Mouse (Mus musculus): ENCODE measurements around the gene Lmf2. TPM values are rescaled to one million over a fixed set of nuclear protein-coding genes. Genes with fewer than 3 reads are reported as not detected.

Gene Lmf2
- polyA plus RNA-seq, 1 experiment from 2014 or later: 45.6 TPM

GRCm38 (mm10) chr15:89363051-89363450, 7.6 kb upstream of the Lmf2 start:
- peaks cover 10% of the 10 kb centered on the region for H3K4me1 ChIP-seq
- no peaks in the 10 kb centered on the region for H3K9me3 ChIP-seq
- no peak overlapping the region for H3K4me3 ChIP-seq (replicated peaks)
- H3K36me3 ChIP-seq (replicated peaks): peaks cover 87% of the 10 kb centered on the region
- H3K27ac ChIP-seq: no peak overlapping the region
- ATAC-seq (ENCODE audit: low FRiP score): no peak
- 92% methylated on average over 7 of the region's 7 CpGs for WGBS
- no peak overlapping the region for H3K4me2 ChIP-seq
- no peaks in the 10 kb centered on the region for H3K27me3 ChIP-seq
- no peak overlapping the region for H3K9ac ChIP-seq

GRCm38 (mm10) chr15:89358784-89359183, 3.3 kb upstream of the Lmf2 start:
- H3K4me1 ChIP-seq: peaks cover 36% of the 10 kb centered on the region
- no peak overlapping the region for H3K4me2 ChIP-seq
- 91% methylated on average over 3 of the region's 3 CpGs for WGBS
- ATAC-seq (ENCODE audit: low FRiP score): no peak
- H3K9me3 ChIP-seq: no peaks in the 10 kb centered on the region
- H3K36me3 ChIP-seq (replicated peaks): peaks cover 47% of the 10 kb centered on the region
- H3K27me3 ChIP-seq: no peaks in the 10 kb centered on the region
- H3K27ac ChIP-seq: no peak overlapping the region
- no peak overlapping the region for H3K9ac ChIP-seq
- H3K4me3 ChIP-seq (replicated peaks): no peak overlapping the region

- Histone ChIP-seq H3K4me3 (replicated peaks) (peak overlapping the region; percentile 79), H3K9me3 (no peaks in the 10 kb centered on the region), H3K36me3 (replicated peaks) (peaks cover 48% of the 10 kb centered on the region), H3K4me2 (peak overlapping the region; percentile 78), H3K9ac (peak overlapping the region; percentile 90), H3K4me1 (peaks cover 39% of the 10 kb centered on the region), H3K27me3 (no peaks in the 10 kb centered on the region), H3K27ac (peak overlapping the region; percentile 89)
- peak; percentile 73 for ATAC-seq (ENCODE audit: low FRiP score)
- under 1% methylated on average over 15 of the region's 15 CpGs for WGBS
Observed at GRCm38 (mm10) chr15:89356372-89356771, 913 bp upstream of the Lmf2 start.

- no peak overlapping the region for H3K27ac ChIP-seq
- H3K9me3 ChIP-seq: no peaks in the 10 kb centered on the region
- H3K4me1 ChIP-seq: peaks cover 39% of the 10 kb centered on the region
- peak overlapping the region; percentile 90 for H3K9ac ChIP-seq
- no peak for ATAC-seq (ENCODE audit: low FRiP score)
- WGBS: 91% methylated on average over 7 of the region's 7 CpGs
- peak overlapping the region; percentile 78 for H3K4me2 ChIP-seq
- no peaks in the 10 kb centered on the region for H3K27me3 ChIP-seq
- peak overlapping the region; percentile 79 for H3K4me3 ChIP-seq (replicated peaks)
- peaks cover 47% of the 10 kb centered on the region for H3K36me3 ChIP-seq (replicated peaks)
Observed at GRCm38 (mm10) chr15:89354455-89354854, 1.0 kb downstream of the Lmf2 start.

GRCm38 (mm10) chr15:89353837-89354236, 1.6 kb downstream of the Lmf2 start:
- H3K9me3 ChIP-seq: no peaks in the 10 kb centered on the region
- peaks cover 47% of the 10 kb centered on the region for H3K36me3 ChIP-seq (replicated peaks)
- ATAC-seq (ENCODE audit: low FRiP score): no peak
- H3K4me3 ChIP-seq (replicated peaks): peak overlapping the region; percentile 79; the same call in 1 of the 2 replicates
- H3K4me1 ChIP-seq: peaks cover 34% of the 10 kb centered on the region
- no peak overlapping the region for H3K27ac ChIP-seq
- peak overlapping the region; percentile 78; the same call in 1 of the 2 replicates for H3K4me2 ChIP-seq
- 0 out of 2 replicates have a peak overlapping the region, but pooled peaks have one; percentile 17 for H3K9ac ChIP-seq
- H3K27me3 ChIP-seq: no peaks in the 10 kb centered on the region
- 92% methylated on average over 16 of the region's 16 CpGs for WGBS

GRCm38 (mm10) chr15:89352795-89353194, 2.7 kb downstream of the Lmf2 start:
- H3K9me3 ChIP-seq: no peaks in the 10 kb centered on the region
- H3K36me3 ChIP-seq (replicated peaks): peaks cover 42% of the 10 kb centered on the region
- peaks cover 27% of the 10 kb centered on the region for H3K4me1 ChIP-seq
- 93% methylated on average over 12 of the region's 12 CpGs for WGBS
- ATAC-seq (ENCODE audit: low FRiP score): no peak
- H3K27me3 ChIP-seq: no peaks in the 10 kb centered on the region
- no peak overlapping the region for H3K27ac ChIP-seq
- no peak overlapping the region for H3K4me3 ChIP-seq (replicated peaks)
- H3K9ac ChIP-seq: 0 out of 2 replicates have a peak overlapping the region, but pooled peaks have one; percentile 17
- no peak overlapping the region for H3K4me2 ChIP-seq

- H3K4me2 ChIP-seq: no peak overlapping the region
- ATAC-seq (ENCODE audit: low FRiP score): no peak
- H3K4me1 ChIP-seq: peaks cover 20% of the 10 kb centered on the region
- no peaks in the 10 kb centered on the region for H3K27me3 ChIP-seq
- WGBS: 94% methylated on average over 14 of the region's 14 CpGs
- no peak overlapping the region for H3K9ac ChIP-seq
- H3K36me3 ChIP-seq (replicated peaks): peaks cover 42% of the 10 kb centered on the region
- no peaks in the 10 kb centered on the region for H3K9me3 ChIP-seq
- H3K27ac ChIP-seq: no peak overlapping the region
- no peak overlapping the region for H3K4me3 ChIP-seq (replicated peaks)
Observed at GRCm38 (mm10) chr15:89352054-89352453, 3.4 kb downstream of the Lmf2 start.

- peaks cover 42% of the 10 kb centered on the region for H3K36me3 ChIP-seq (replicated peaks)
- WGBS: 89% methylated on average over 15 of the region's 15 CpGs
- H3K27ac ChIP-seq: no peak overlapping the region
- no peaks in the 10 kb centered on the region for H3K27me3 ChIP-seq
- no peak overlapping the region for H3K4me2 ChIP-seq
- no peak overlapping the region for H3K9ac ChIP-seq
- H3K4me3 ChIP-seq (replicated peaks): no peak overlapping the region
- no peaks in the 10 kb centered on the region for H3K9me3 ChIP-seq
- peaks cover 18% of the 10 kb centered on the region for H3K4me1 ChIP-seq
- ATAC-seq (ENCODE audit: low FRiP score): no peak
Observed at GRCm38 (mm10) chr15:89351302-89351701, 4.2 kb downstream of the Lmf2 start.

GRCm38 (mm10) chr15:89350447-89350846, 5.0 kb downstream of the Lmf2 start:
- no peak overlapping the region for H3K27ac ChIP-seq
- no peak overlapping the region for H3K4me3 ChIP-seq (replicated peaks)

GRCm38 (mm10) chr15:89343325-89343724, 12.1 kb downstream of the Lmf2 start:
- ATAC-seq (ENCODE audit: low FRiP score): no peak
- H3K36me3 ChIP-seq (replicated peaks): no peaks in the 10 kb centered on the region
- H3K27ac ChIP-seq: no peak overlapping the region
- 85% methylated on average over 3 of the region's 3 CpGs for WGBS
- no peaks in the 10 kb centered on the region for H3K4me1 ChIP-seq
- no peak overlapping the region for H3K4me3 ChIP-seq (replicated peaks)
- H3K4me2 ChIP-seq: no peak overlapping the region
- no peaks in the 10 kb centered on the region for H3K9me3 ChIP-seq
- H3K27me3 ChIP-seq: no peaks in the 10 kb centered on the region
- H3K9ac ChIP-seq: no peak overlapping the region

More at GRCm38 (mm10) chr15:89350447-89350846, 5.0 kb downstream of the Lmf2 start:
- WGBS: 87% methylated on average over 5 of the region's 5 CpGs
- ATAC-seq (ENCODE audit: low FRiP score): no peak
- Histone ChIP-seq H3K27me3 (no peaks in the 10 kb centered on the region), H3K4me1 (peaks cover 18% of the 10 kb centered on the region), H3K4me2 (no peak overlapping the region), H3K36me3 (replicated peaks) (peaks cover 42% of the 10 kb centered on the region), H3K9me3 (no peaks in the 10 kb centered on the region), H3K9ac (no peak overlapping the region)

GRCm38 (mm10) chr15:89341678-89342077, 13.8 kb downstream of the Lmf2 start:
- Histone ChIP-seq H3K4me2 (no peak overlapping the region), H3K4me3 (replicated peaks) (no peak overlapping the region), H3K9ac (no peak overlapping the region), H3K4me1 (no peaks in the 10 kb centered on the region), H3K36me3 (replicated peaks) (no peaks in the 10 kb centered on the region), H3K27ac (no peak overlapping the region), H3K27me3 (no peaks in the 10 kb centered on the region), H3K9me3 (no peaks in the 10 kb centered on the region)
- ATAC-seq (ENCODE audit: low FRiP score): no peak
- 36% methylated on average over 1 of the region's 1 CpGs for WGBS

GRCm38 (mm10) chr15:89340136-89340535, 15.3 kb downstream of the Lmf2 start:
- no peaks in the 10 kb centered on the region for H3K36me3 ChIP-seq (replicated peaks)
- WGBS: 89% methylated on average over 3 of the region's 3 CpGs
- H3K27me3 ChIP-seq: no peaks in the 10 kb centered on the region
- H3K27ac ChIP-seq: no peak overlapping the region
- H3K4me2 ChIP-seq: no peak overlapping the region
- no peak overlapping the region for H3K9ac ChIP-seq
- H3K4me1 ChIP-seq: no peaks in the 10 kb centered on the region
- no peak overlapping the region for H3K4me3 ChIP-seq (replicated peaks)
- H3K9me3 ChIP-seq: no peaks in the 10 kb centered on the region
- ATAC-seq (ENCODE audit: low FRiP score): no peak

GRCm38 (mm10) chr15:89339696-89340095, 15.8 kb downstream of the Lmf2 start:
- Histone ChIP-seq H3K36me3 (replicated peaks) (no peaks in the 10 kb centered on the region), H3K27me3 (no peaks in the 10 kb centered on the region), H3K4me1 (no peaks in the 10 kb centered on the region), H3K4me3 (replicated peaks) (no peak overlapping the region), H3K4me2 (no peak overlapping the region), H3K9me3 (no peaks in the 10 kb centered on the region), H3K27ac (no peak overlapping the region), H3K9ac (no peak overlapping the region)
- 85% methylated on average over 2 of the region's 2 CpGs for WGBS
- ATAC-seq (ENCODE audit: low FRiP score): no peak
